Mouse (Mus musculus): Measurements from ENCODE around the gene Asna1.
A peak's percentile ranks its signal among the peaks of the same experiment; 100 is the strongest.

The Asna1 gene

DNA sequence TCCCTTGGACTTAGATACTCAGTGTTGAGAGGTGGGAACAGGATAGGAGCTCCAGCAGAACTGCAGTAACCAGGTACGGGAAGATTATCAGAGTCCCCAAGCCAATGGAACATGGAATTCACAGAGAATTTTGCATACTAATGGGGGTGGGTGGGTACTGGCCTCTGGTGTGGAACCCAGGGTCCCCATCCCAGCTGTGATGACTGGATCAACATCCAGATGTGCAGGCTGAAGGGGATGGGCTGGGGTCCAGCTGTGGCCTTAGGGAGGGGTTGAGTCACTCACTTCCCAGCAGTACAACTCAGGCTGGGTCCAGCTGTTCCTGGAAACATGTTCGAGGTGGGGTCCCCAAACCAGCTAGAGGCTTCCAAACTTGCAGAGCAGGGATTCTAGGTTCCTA, 37.2 kb downstream of the Asna1 start:
- DNase-seq = no peak

DNA sequence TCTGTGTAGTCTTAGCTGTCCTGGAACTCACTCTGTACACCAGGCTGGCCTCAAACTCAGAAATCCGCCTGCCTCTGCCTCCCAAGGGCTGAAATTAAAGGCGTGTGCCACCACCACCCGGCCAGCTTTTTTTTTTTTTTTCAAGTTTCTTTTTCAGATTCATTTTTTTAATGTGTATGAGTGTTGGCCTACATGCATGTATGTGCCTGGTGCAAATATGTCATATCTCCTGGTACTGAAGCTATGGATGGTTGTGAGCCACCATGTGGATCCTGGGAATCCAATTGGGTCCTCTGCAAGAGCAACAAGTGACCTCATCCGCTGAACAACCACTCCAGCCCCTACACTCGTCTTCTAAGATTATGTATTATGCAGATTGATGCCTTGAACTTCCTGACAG, 37.7 kb downstream of the Asna1 start:
- DNase-seq = no peak

DNA sequence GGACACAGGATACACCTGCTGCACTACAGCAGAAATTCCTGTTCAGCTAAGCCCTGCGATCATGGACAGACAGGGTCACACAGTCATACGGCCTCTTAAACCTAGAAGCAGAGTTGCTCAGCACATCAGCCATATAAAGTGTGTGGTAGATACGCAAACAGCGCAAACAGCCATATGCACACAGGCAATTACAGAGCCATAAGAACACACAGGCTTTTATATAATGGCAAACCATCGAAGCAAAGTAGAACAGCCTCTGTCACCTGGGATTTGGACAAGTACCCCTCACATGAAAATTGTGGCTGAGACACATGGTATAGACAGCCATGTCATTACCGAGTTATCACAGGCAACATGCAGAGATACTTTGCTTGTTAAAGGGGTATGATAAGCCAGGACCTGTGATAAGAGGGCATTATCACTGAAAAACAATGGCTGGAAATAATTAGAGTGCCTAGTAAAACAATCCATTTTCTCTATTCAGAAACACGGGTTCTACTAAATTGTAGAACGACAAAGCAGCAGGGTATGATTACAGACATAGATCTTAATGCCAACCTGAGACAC, 38.6 kb downstream of the Asna1 start:
- DNase-seq = no peak

DNA sequence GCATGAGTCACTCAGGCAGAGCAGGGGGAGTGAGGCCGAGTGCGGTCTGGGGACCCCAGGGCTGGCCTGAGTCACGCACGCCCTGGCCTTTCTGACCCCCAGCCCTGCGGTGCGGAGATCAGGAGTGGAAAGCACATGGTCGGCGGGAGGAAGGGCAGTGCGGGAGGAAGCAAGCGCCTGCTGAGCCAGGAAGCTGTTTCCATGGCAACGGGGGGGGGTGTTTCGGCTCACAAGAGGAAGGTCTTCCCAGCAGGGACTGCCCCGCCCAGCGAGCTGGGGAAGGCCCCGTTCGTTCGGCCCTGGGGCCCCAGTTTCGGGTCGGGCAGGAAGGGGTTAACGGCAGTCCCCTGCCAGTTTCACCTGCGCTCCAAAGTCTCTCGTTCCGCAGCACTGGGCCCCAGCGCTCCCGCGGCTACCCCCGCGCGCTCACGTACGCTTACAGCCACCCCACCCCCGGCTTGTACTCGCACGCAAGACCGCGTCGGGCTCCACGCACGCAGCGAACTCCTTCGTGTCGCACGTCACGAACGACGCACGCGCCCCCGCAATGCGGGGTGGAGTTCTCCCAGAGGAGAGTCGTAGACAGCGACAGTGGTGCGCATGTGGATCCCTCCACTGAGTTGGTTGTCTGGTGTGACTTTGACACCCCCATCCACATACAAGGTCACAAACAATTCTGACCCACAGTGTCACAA, 39.2 kb downstream of the Asna1 start:
- peak; percentile 93 for DNase-seq

DNA sequence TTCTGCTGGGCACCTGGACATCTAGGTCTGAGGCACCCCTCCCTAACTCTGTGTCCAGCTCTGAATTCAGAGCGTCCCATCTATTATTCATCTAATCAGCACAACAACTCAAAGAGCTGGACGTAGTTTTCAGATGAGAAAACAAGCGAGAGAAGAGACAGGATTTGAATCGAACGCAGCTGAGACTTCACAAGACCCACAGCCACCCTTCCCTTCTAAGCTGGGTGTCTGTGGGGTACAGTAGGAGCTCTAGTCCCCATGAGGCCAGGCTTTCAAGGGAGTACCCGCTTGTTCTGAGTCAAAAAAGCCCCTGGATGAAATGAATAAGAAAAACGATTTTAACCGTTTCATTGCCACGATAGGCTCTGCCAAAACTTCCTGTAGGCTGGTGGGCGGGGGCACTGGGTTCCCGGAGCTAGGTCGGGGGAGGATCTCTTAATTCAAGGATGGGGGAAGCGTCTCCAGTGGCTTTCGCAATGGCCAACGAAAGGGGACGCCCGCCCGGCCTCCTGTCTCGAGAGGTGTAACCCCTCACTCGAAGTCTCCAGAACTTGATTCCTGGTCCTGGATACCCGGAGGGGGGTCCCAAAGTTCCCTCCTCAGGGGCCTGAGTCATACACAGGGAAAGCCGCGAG, 39.9 kb downstream of the Asna1 start:
- DNase-seq = no peak

DNA sequence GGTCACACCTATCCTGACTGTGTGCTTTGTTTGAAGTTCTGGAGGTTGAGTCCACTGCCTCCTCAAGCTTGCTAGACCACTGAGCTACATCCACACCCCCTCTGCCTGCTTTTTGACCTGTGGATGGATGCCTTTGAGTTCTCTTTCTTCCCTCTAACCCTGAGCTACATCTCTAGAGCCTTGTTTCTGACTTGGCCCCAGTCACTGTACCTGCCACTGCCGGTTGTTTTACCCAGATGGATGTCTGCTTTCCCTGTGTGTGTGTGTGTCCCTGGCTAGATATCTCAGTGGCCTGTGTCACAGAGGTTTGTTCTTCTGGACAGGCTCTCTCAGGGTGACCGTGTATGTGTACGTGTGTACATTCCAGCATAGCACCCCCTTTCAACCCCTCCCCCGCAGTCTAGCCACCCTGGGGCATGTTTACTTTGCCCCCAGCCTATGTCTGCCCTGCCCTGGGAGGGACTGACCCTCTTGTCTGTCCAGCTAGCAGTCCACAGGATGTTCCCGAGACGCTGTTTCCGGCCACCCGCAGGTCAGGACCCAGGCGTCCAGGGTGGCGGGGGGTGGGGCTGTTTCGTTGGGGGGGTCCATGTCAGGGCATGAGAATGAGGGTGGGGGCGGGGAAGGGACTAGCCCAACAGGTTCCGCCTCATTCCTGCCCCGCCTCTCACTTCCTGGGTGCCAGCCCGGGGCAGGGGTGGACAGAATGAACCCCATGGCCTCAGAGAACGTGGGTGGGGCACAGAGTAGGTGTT, 40.6 kb downstream of the Asna1 start:
- peak; percentile 82 for DNase-seq

DNA sequence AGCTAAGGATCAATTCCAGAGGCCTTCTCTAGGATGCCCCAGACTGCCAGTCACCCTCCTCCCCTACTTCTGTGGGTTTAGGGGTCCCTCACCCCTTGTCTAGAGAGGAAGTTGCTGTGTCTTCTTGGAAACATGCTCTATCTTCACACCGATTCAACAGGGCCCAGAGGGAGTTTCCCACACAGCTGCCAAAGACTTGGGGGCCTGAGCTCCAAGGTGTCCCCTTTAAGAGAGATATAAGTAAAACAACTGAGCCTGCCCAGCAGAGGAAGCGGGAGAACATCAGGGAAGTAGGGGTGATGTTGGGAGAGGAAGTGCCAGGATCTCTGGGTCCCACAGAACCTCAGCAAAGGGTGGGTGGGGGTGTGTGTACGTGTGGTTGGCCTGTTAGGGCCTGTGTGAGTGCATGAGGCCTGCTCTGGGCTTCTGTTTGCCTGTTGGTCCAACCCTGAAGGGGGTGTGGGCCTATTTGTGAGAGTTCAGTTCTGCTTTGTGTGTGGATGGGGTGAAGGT, 42.5 kb downstream of the Asna1 start:
- DNase-seq = no peak

DNA sequence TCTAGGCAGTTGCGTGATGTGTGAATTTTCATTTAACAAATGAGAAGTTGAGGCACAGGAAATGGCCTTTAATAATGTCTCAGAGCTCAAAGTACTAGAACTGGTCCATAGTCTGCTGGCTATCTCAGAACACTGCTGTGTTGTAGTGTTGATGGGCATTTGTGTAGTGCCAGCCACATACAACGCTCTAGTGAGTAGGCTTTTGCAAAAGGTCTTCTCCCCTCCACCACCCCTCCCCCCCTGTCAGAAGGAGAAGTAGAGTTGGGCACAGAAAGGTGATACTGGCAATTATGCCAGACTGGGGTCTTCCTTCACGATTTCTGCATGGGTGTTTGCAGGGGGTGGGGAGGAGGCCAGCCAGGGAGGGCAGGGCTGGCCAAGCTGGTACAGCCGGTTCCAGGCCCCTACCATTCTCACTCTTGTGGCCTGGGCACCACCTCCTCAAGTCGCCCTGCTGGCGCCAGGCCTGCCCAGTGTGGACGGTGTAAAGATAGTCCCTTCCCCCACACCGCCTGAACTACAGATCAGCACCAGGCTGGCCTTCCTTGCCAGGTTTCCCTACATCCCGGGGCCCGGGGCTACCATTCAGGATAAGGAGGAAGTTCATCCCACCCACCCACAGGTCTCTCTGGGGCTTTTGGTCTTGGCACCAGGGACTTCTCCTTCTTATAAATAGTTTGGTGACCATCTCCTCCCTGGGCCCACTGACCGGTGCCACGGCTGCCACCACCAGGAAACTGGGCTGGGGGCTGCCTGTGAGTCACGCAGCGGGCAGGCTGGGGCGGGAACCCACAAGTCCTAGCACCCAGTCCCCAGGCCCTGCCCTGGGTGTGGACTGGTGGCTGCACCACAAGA, 43.2 kb downstream of the Asna1 start:
- peak; percentile 77 for DNase-seq

DNA sequence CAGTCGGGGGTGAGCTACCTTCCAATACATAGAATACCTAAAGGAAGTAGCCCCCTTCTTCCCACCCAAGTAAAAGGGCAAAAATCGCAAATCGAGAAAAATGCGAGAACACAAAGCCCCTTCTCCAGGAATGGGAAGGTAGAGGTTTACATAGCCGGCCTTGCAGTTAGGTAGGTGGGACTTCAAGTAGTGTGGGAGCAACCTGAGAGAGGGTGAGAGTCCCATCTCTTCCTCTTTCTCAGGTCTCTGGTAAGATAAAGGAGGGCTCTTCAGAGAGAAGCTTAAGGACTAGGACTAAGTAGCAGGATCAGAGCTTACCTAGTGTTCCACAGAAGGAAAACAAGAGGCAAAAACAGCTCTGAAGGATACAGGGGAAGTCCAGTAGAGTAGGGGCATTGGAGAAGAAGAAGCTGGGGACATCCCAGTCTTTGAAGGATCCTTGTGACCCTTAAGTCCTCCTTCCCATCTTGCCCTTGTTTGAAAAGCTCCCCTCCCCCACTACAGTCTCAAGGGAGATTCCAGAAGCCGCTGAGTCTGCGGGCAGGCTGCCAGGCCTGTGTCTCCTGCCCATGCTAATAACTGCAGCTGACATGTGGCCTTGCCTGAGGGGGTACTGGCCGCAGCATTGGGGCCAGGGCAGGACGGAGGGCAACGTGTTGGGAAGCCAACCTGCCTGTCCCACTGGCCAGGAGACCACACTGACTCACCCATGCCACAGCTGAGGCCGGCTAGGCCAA, 44.3 kb downstream of the Asna1 start:
- peak; percentile 96 for DNase-seq

DNA sequence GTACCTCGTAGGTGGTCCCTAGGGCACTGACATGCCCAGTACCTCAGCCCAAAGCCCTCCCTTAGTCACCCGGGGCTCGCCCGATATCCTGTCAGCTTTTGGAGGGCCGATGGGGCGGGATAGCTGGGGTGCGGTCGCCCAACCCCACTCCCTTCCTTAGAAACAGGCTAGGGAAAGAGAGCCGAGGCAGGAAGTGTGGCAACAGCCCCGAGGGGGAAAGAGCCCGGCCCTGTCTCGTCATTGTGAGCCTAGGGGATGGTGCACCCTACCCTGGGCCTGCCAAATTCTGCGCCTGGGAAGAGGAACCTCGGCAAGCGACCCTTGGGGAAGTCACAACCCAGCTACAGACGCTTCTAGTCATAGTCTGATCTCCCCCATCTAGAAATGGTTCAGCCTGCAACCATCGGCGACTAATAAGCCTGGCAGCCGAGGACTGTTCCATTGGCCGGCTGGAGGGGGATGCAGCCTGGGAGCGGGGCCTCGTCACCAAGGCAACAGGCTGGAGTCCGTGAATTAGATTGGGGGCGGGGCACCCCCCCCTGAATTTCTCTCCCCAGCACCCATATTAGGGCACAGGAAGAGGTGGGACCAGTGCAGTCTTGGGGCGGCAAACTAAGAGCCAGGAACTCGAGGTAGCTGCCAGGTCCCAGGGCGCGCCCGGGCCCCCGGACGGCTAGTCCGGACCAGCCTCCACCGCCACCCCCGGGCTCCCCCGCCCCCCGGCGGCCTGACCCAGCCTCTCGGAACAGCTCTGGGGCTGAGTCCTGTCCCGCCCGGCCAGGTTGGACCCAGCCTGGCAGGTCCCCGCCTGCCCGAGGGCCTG, 45.3 kb downstream of the Asna1 start:
- DNase-seq = peak; percentile 98

DNA sequence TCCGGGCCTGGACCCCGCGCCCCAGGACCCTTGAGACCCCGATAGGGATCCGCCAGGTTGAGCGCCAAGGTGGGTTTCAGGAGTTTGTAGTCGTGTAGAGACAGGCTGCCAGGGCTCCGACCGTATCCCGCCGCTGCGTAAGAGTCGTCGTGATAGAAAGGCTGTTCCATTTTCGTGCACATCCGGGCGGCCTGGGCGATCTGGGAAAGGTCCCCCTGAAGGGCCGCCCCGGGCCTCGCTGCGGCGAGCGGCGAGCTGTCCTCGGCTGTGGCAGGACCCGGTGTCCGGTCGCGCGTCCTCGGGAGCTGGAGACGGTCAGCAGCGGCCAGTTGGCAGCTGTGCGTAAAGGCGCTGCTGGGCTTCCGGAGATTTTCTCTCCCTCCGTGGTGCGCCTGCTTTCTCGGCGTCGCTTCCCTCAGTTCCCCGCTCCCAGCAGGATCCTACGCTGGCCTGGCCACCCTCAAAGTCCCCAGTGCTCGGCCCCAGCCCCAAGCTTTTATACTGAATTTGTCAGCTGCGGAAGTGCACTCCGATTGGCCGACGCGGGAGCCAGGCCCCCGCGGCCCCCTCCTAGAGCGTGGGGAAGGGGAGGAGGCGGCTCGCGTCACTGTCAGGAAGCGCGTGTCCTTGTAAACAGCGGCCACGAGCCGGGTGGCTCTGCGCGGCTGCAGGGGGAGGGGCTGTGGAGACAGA, 46.7 kb downstream of the Asna1 start, which contains the start of gene Junb:
Gene Junb (minus strand): TSS at position 471 of the 693 bp plus-strand sequence.
- peak; percentile 97 for DNase-seq

DNA sequence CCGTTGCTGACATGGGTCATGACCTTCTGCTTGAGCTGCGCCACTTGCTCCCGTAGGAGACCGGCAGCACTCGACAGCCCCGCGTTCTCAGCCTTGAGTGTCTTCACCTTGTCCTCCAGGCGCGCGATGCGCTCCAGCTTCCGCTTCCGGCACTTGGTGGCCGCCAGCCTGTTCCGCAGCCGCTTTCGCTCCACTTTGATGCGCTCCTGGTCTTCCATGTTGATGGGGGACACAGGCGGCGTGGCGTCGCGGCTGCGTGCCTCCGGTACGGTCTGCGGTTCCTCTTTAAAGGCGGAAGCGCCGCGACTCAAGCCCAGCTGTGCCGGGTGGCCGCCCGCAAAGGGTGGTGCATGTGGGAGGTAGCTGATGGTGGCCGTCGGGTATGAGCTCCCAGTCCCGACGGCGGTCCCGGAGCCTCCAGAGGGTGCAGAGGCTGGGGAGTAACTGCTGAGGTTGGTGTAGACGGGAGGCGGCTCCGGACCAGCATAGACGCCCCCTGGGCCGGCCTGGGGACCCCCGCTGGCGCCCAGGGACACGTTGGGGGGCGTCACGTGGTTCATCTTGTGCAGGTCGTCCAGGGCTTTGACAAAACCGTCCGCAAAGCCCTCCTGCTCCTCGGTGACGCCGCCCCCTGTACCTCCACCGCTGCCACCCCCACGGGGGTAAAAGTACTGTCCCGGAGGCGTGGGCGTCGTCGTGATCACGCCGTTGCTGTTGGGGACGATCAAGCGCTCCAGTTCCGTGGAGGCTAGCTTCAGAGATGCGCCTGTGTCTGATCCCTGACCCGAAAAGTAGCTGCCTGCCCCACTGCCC, 47.4 kb downstream of the Asna1 start:
- DNase-seq = peak; percentile 70

DNA sequence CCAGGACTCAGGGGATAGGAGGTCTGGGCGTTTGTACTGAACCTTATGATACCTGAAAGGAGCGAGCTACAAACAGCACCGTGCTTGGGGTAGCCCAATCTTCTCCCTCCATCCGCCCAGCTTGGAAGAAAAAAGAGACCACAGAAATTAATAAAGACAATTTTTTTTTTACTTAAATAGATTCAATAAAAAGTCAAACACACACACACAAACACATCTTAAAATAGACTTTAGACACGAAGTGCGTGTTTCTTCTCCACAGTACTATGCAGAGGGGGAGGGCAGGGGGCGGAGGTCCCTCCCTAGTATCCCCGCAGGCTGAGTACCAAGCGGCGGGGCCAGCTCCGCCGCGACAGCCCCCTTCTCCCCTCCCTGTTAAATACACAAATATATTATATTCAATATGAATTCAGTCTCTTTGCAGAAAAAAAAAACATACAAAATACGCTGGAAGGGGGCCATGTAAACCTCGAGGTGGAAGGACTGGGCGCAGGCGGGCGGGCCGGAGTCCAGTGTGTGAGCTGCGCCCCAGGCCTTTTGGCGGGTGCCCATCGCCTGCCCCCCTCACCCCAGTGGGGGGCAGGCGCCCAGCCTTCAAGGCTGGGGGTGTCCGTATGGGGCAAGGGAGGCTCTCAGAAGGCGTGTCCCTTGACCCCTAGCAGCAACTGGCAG, 48.2 kb downstream of the Asna1 start:
- no peak for DNase-seq

DNA sequence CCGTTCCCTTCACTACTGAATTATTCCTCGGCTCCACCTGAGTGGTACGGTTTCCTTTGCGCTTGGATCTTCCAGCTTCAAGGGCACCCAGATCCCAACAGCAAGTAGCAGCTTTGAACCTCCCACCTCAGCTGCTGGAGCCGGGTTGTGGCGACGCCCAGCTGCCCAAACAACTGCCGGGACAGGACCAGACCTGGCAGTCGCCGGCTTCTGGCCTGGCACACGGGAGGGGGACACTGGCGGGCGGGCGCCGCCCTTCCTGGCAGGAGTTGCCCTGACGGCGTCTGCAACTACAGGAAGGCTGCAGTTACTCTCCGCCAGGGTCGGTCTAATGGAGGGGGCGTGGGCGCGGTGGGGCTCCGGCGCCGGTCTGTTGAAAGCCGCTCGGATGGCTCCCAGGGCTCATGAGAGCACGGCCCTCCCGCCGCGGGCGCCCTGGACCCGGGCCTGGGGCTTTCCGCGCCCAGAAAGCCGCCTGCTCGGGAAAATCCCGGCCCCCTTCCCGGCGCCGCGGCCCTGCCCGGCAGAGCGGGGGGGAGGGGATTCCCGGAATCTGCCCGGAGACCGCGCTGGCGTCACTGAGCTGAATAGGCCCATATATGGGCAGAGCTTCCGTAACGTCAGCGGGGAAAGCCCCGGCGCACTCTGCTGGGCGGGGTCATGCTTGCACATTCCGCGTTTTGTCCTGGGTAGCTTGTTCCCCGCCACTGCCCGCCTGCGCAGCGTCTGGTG, 48.9 kb downstream of the Asna1 start:
- DNase-seq = peak; percentile 95

DNA sequence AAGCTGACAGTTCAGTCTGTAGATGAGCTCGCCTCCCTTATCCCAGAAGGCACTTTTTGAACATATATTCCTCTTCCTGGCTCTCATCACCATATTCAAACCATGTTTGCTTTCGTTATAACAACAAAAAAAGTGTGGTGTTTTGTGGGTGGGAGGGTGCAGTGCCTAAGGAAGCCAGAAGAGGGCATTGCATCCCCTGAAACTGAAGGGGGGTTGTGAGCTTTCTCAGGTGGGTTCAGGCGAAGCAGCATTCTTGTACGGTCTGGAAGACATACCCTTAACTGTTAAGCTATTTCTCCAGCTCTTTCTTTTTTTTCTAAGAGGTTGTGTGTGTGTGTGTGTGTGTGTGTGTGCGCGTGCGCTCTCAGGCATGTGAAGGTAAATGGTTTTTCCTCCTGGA, 49.6 kb downstream of the Asna1 start:
- DNase-seq = peak; percentile 59

DNA sequence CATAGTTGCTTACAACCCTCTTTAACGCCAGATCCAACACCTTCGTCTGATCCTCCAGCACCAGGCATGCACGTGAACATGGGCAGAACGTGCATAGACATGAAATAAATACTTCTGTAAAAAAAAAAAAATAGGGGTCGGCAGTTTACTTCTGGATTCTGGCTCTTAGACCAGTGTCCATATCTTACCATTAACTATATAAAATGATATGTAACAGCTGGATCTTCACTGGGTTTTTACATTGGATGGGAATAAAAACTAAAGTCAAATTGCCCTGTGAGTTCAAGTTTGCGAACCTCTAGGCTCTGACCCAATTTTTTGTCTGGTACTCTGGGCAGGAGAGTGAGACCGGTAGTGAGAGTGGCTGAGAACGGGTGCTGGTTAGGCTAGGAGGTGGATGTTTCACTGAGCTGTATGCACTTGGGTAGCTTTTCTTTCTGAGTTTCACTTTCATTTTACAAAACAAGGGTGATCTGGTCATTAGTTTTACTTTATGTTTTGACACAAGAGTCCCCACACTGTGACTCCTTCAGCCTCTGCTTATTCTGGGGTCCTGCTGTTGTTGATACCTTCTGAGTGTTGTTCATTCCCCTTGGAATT, 50.4 kb downstream of the Asna1 start:
- no peak for DNase-seq

DNA sequence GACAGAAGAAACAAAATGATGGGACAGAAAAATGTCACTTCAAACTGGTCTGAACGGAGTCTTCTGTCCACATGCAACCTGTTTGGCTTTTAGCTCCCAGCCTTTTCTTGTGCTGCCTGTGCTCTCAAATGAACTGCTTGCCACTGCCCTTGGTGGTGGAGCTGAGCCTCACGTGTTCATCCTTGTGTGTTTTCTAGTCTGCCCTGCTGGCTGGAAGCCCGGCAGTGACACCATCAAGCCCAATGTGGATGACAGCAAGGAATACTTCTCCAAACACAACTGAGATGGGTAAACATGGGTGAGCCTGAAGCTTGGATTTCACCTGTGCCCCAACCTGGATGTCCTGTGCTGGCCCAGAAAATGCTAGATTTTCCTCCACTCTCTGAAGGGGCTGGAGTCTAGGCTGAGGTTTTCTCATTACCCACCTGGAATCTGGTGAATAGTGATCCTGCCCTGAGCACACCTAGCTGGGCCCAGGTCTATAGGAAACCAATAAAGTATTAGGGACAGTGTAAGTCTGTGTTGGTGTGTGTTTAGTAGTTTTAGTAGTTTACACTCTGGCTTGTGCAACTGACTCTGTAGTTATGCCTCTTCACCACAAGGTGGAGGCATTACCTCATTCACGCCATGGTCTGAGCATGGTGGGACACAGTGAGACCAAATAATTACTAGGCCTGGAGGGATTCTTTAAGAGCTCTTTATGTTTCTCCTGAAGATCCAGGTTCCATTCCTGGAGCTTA, 51.1 kb downstream of the Asna1 start:
- peak; percentile 74 for DNase-seq

Measured in kidney, adult 11 months (tissue).